10 mouse cellular contexts compared by ENCODE assay signal in the genomic region with DNA sequence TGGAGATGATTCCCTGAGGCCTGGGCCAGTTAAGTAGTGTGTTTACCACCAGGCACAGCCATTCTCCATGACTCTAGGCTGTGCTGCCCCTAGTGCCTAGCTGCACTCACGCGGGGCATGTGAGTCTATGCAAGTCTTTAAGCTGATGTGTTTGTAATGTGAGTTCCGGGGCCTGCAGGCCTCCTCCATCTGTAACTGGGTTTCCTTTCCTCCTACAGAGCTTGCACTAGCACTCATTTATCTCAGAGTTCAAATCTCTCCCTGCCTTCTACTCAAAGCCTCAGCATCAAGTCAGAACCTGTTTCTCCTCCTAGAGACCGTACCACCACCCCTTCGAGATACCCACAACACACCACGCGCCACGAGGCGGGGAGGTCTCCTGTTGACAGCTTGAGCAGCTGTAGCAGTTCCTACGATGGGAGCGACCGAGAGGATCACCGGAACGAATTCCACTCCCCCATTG.
DNase-seq lines count a peak whose midpoint lies in the region; ATAC-seq lines count a peak whose summit lies in the region.
"Had no signal": no experiment of that assay in that cellular context is flagged by ENCODE, and none has a peak within 500 bp of the region (broad histone marks: within the 10 kb centered on the region; RNA-seq: fewer than 3 reads in every experiment).

No protein-coding gene starts in this region.

- 58% methylated on average over 14 of the region's 14 CpGs for WGBS in midbrain, embryonic 12.5 days
- WGBS in midbrain, embryonic 16.5 days = 50% methylated on average over 14 of the region's 14 CpGs
- 61% methylated on average over 14 of the region's 14 CpGs for WGBS in embryonic facial prominence, embryonic 15.5 days
- WGBS in neural tube, embryonic 12.5 days = 55% methylated on average over 14 of the region's 14 CpGs

- H3K4me1 ChIP-seq in midbrain, embryonic 12.5 days = peaks cover 14% of the 10 kb centered on the region
- H3K4me1 ChIP-seq in midbrain, embryonic 16.5 days (ENCODE audit: control insufficient read depth, insufficient read depth, low read length) = peaks cover 5% of the 10 kb centered on the region; the same call in 1 of the 2 replicates
- no peaks in the 10 kb centered on the region for H3K4me1 ChIP-seq in embryonic facial prominence, embryonic 15.5 days
- H3K4me1 ChIP-seq in neural tube, embryonic 12.5 days = 0 out of 2 replicates have a peak, but pooled peaks cover 6% of the 10 kb centered on the region
- H3K4me1 ChIP-seq: liver, embryonic 12.5 days had no signal

- DNase-seq in cerebellum, adult 11-12 months = peak; percentile 21
- DNase-seq in thymus, adult 18-20 months = no peak
- no peak for DNase-seq in urinary bladder, postnatal 4 days (ENCODE audit: low spot score in 2 of 2)
- DNase-seq in heart, postnatal 10 days = no peak
- DNase-seq: adrenal gland, postnatal 14 days had no signal

- H3K9ac ChIP-seq in midbrain, embryonic 12.5 days (replicated peaks) = 0 out of 2 replicates have a peak overlapping the region, but pooled peaks have one; percentile 15
- no peak overlapping the region for H3K9ac ChIP-seq in midbrain, embryonic 16.5 days (ENCODE audit: low read depth, low read length)
- H3K9ac ChIP-seq in embryonic facial prominence, embryonic 15.5 days = no peak overlapping the region
- H3K9ac ChIP-seq in neural tube, embryonic 12.5 days = no peak overlapping the region
- H3K9ac ChIP-seq: liver, embryonic 12.5 days had no signal

- H3K4me3 ChIP-seq in midbrain, embryonic 12.5 days = no peak overlapping the region
- H3K4me3 ChIP-seq in midbrain, embryonic 16.5 days (ENCODE audit: low read depth, low read length) = no peak overlapping the region
- H3K4me3 ChIP-seq in embryonic facial prominence, embryonic 15.5 days (replicated peaks) = no peak overlapping the region
- H3K4me3 ChIP-seq in neural tube, embryonic 12.5 days = no peak overlapping the region
- H3K4me3 ChIP-seq: liver, embryonic 12.5 days had no signal

- no peak overlapping the region for H3K4me2 ChIP-seq in midbrain, embryonic 12.5 days (replicated peaks)
- H3K4me2 ChIP-seq in midbrain, embryonic 16.5 days (ENCODE audit: low read length) = no peak overlapping the region
- H3K4me2 ChIP-seq in embryonic facial prominence, embryonic 15.5 days (replicated peaks) = no peak overlapping the region
- H3K4me2 ChIP-seq in neural tube, embryonic 12.5 days (replicated peaks) = 0 out of 2 replicates have a peak overlapping the region, but pooled peaks have one; percentile 4
- H3K4me2 ChIP-seq: liver, embryonic 12.5 days had no signal

- H3K27ac ChIP-seq in midbrain, embryonic 12.5 days (replicated peaks) = no peak overlapping the region
- H3K27ac ChIP-seq in midbrain, embryonic 16.5 days (ENCODE audit: low read length) = no peak overlapping the region
- H3K27ac ChIP-seq in embryonic facial prominence, embryonic 15.5 days (replicated peaks) = no peak overlapping the region
- no peak overlapping the region for H3K27ac ChIP-seq in neural tube, embryonic 12.5 days
- H3K27ac ChIP-seq: liver, embryonic 12.5 days had no signal

- H3K9me3 ChIP-seq in midbrain, embryonic 12.5 days = no peaks in the 10 kb centered on the region
- H3K9me3 ChIP-seq in midbrain, embryonic 16.5 days (replicated peaks; ENCODE audit: control insufficient read depth, low read length, poor library complexity, severe bottlenecking) = no peaks in the 10 kb centered on the region
- H3K9me3 ChIP-seq in embryonic facial prominence, embryonic 15.5 days (replicated peaks) = no peaks in the 10 kb centered on the region
- no peaks in the 10 kb centered on the region for H3K9me3 ChIP-seq in neural tube, embryonic 12.5 days
- H3K9me3 ChIP-seq: liver, embryonic 12.5 days had no signal

- peak; percentile 57 for ATAC-seq in midbrain, embryonic 12.5 days (ENCODE audit: low FRiP score, low read depth)
- no peak for ATAC-seq in midbrain, embryonic 16.5 days
- peak; percentile 82 for ATAC-seq in embryonic facial prominence, embryonic 15.5 days (ENCODE audit: insufficient number of reproducible peaks, low FRiP score, low TSS enrichment, low read depth)
- 0 out of 2 replicates have a peak, but pooled peaks have one; percentile 49 for ATAC-seq in neural tube, embryonic 12.5 days (ENCODE audit: low FRiP score, low read depth)
- ATAC-seq: liver, embryonic 12.5 days had no signal

- intact Hi-C loops in heart, postnatal 10 days (cut with DNase I) = no loop called here

- no peaks in the 10 kb centered on the region for H3K36me3 ChIP-seq in midbrain, embryonic 12.5 days
- no peaks in the 10 kb centered on the region for H3K36me3 ChIP-seq in midbrain, embryonic 16.5 days (ENCODE audit: control insufficient read depth, insufficient read depth, low read length)
- 0 out of 2 replicates have a peak, but pooled peaks cover 3% of the 10 kb centered on the region for H3K36me3 ChIP-seq in embryonic facial prominence, embryonic 15.5 days
- H3K36me3 ChIP-seq in neural tube, embryonic 12.5 days = no peaks in the 10 kb centered on the region
- H3K36me3 ChIP-seq: liver, embryonic 12.5 days had no signal

- H3K27me3 ChIP-seq in midbrain, embryonic 12.5 days = no peaks in the 10 kb centered on the region
- H3K27me3 ChIP-seq in midbrain, embryonic 16.5 days (ENCODE audit: control insufficient read depth, insufficient read depth, low read depth, low read length) = no peaks in the 10 kb centered on the region
- H3K27me3 ChIP-seq in embryonic facial prominence, embryonic 15.5 days = no peaks in the 10 kb centered on the region
- H3K27me3 ChIP-seq in neural tube, embryonic 12.5 days (replicated peaks) = no peaks in the 10 kb centered on the region
- H3K27me3 ChIP-seq: liver, embryonic 12.5 days had no signal
